Mouse (Mus musculus): ENCODE measurements around the gene Kcnma1. TPM values are rescaled to one million over a fixed set of nuclear protein-coding genes. Genes with fewer than 3 reads are reported as not detected.

Kcnma1 gene
- total RNA-seq, 2 experiments from 2014 or later = 133 to 151 TPM

DNA sequence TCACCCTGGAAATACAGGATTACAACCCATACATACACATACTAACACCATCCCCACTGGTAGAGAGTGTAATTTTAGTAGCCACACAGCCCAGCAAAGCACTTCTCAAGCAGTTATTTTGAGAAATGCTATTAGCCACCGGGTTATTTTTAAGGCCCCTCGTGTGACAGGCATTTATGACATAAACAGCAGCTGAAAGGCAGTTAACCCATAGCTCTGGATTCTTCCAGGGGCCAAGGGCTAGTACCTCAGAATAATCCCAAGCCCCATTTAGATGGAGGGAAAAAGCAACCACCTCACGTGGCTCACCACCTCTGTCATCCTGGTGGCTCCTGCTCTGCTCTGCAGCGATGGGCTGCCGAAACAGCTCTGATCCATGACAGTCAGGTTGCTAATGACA lies 136.7 kb downstream of the Kcnma1 start:
- DNase-seq (ENCODE audit: low spot score in 2 of 2) = no peak

DNA sequence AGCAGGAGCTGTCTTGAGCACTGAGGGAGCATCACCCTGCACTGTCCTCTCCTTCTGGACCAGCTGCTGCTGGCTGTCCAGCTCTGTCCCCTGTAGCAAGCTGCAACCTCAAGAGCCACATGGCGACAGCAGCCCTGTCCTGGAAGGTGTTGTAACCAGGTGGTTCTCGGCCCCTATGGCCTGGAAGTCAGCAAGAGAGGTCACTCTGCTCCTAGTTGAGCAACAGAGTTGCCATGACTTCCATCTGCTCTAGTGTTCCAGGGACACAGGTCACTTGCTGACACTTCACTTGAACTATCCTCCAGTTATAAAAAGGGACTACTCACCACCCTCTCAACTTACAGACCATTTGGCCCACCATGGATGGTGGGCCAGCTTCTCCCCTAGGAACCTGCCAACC lies 139.7 kb downstream of the Kcnma1 start:
- no peak for DNase-seq (ENCODE audit: low spot score in 2 of 2)

DNA sequence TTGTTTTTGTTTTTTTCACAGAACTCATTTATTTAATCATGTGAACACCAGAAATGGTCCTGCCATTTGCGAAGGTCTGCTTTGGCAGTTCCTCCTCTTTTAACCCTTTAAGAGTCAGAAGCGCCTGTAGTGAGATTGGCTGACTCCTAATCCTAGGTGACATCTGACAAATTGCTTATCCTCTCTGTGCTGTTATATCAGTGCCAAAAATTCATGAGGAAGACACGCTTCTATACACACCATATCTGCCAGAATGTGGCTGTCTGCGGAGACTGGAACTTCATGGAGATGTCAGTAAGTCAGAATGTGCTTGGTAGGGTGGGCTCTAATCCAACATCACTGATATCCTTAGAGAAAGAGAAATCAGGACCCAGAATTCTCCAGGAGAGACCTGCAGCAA lies 157.3 kb downstream of the Kcnma1 start:
- DNase-seq (ENCODE audit: low spot score in 2 of 2) = no peak

DNA sequence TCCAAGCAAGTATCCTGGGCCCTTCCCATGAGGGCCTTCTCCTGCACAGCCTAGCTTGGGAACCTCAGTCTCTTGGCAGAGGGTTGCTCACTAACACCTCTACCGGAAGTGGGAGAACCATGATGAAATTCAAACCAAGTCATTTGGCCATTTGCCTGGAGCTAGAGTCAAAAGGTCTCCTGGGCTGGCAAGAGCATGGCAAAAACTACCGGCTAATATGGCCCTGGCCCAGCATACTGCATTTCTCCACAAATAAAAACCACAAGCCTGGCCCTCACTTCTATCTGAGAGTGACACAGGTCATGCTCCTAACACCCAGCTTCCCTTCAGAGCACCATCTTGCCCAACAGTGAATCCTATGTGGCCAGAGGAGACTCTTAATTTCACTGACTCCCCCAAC lies 159.3 kb downstream of the Kcnma1 start:
- DNase-seq (ENCODE audit: low spot score in 2 of 2) = no peak

- peak in 1 of 2 experiments; percentile 55 for DNase-seq (ENCODE audit: low spot score in 2 of 2)
Observed at GRCm38 (mm10) chr14:23848529-23849141, 165.7 kb downstream of the Kcnma1 start.

DNA sequence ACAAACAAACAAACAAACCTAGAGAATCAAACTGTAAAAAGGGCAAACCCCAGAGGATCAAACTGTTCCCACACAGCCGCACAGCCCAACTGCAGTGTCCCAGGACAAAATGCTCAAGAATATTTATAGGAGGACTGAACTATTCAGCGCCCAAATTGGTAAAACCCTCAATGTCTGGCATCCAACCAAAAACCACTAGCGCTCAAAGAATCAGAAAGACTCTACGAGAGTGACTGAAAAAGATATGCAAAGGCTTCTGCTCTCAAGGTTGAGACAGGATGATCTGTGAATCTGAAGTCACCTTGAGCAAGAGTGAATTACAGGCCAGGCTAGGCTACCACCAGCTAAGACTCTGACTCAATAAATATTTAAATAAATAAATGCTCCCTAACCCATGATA lies 167.6 kb downstream of the Kcnma1 start:
- DNase-seq (ENCODE audit: low spot score in 2 of 2) = no peak

- no peak for DNase-seq (ENCODE audit: low spot score in 2 of 2)
Observed at GRCm38 (mm10) chr14:23842025-23842424, 172.3 kb downstream of the Kcnma1 start.

- no peak for DNase-seq (ENCODE audit: low spot score in 2 of 2)
Observed at GRCm38 (mm10) chr14:23839613-23840012, 174.7 kb downstream of the Kcnma1 start.

DNA sequence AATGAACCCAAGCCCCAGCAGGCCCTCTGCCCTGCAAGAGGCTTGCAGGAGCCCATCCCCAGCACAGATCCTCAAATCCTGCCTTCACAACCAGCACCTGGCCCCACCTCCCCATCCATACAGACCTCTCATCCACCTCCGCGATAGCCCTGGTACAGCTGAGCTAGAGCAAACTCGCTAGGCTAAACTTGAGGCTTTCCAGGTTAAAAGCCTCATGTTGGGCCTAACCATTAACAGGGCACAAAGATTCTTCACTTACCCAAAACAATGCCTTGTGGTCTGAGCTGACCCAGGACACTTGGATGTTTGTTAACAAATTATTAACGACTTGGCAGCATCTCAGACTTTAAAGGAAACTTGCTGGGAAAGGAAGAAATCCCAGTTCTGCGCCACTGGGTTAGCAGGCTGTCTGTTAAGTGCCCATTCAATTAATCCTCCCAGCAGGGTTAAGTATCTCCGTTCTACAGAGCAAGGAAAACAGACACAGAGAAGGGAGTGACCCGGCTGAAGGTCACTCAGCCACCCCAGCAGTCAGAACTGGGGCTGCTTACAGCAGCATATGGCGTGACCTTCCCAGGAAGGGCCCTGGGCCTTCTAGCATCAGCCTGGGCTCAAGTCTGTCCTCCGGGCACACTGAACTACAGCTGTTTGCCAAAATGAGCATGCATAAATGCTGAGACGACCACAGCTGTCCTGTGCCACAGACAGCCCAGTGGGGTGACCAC lies 178.7 kb downstream of the Kcnma1 start:
- DNase-seq (ENCODE audit: low spot score in 2 of 2) = no peak

- DNase-seq (ENCODE audit: low spot score in 2 of 2) = no peak
Observed at GRCm38 (mm10) chr14:23831284-23831683, 183.0 kb downstream of the Kcnma1 start.

- no peak for DNase-seq (ENCODE audit: low spot score in 2 of 2)
Observed at GRCm38 (mm10) chr14:23830316-23830715, 184.0 kb downstream of the Kcnma1 start.

GRCm38 (mm10) chr14:23828711-23829320 lies 185.5 kb downstream of the Kcnma1 start:
- DNase-seq (ENCODE audit: low spot score in 2 of 2) = no peak

- DNase-seq (ENCODE audit: low spot score in 2 of 2) = no peak
Observed at GRCm38 (mm10) chr14:23824937-23825336, 189.4 kb downstream of the Kcnma1 start.

DNA sequence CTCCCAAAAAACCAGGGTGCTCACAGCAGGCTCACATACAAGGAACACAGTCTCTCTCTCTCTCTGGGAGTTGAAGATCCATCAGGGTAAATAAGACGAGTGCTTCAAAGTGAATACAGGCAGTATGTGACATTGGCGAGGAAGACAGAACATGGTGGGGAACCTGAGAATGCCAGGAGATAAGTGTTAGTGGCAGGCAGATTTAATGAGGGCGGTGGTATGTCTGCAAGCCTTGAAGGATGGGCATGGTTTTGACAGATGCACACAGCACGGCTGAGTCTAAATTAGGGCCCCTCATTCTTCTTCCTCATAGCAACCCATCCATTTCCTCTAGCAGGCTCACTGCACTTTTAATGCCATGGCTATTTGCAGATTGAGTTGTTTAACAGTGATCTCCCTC lies 190.0 kb downstream of the Kcnma1 start:
- no peak for DNase-seq (ENCODE audit: low spot score in 2 of 2)

GRCm38 (mm10) chr14:23817585-23817984 lies 196.7 kb downstream of the Kcnma1 start:
- no peak for DNase-seq (ENCODE audit: low spot score in 2 of 2)

DNA sequence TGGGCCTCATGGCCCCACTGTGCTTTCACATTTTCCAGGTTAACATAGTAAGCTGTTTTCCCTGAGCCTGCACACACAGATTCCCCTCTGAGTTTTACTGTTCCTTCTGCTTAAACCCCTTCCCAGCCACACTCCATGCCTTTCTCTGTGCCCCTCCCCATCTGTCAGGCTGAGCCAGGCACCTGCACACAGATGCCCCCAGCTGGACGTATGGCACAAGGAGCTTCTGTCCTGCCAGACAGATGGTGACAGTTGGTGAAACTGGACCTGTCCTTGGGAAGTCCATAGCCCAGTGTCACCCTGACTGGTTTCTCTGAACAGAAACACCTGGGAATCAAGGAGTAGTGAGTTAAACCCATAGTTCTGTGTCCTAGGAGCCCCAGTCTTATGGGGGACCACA lies 204.2 kb downstream of the Kcnma1 start:
- no peak for DNase-seq (ENCODE audit: low spot score in 2 of 2)

DNA sequence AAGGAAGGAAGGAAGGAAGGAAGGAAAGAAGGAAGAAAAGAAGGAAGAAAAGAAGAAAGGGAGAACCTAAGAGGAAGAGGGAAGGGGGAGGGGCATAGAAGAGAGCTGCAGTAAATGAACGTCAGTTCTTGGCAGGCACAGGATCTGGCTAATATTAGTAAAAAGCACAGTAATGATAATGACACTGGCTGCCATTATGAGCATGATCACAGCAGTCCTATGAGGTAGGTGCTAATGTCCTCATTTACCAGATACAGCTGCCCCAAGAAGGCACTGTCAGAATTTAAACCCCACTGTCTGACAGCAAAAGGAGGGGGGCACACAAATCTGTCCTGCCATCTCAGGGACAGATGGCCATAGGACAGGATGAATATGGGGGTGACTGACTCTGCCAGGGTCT lies 205.2 kb downstream of the Kcnma1 start:
- no peak for DNase-seq (ENCODE audit: low spot score in 2 of 2)

- DNase-seq (ENCODE audit: low spot score in 2 of 2) = no peak
Observed at GRCm38 (mm10) chr14:23806378-23806777, 207.9 kb downstream of the Kcnma1 start.

DNA sequence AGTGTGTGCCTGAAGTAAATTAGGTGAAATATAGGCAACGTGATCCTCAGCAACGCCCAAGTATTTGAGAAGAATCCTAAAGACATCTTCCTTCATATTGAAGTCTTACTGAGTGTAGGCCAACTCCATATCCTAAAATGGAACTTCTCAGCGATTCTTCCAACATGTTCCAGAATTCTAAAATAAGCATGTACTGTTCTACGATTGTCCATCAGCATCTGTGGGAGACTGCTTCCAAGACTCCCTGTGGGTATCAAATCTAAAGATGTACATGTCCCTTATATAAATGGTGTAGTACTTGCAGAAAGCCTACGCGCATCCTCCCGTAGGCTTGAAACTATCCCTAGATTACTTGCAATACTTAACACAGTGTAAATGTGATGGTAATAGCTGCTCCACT lies 217.4 kb downstream of the Kcnma1 start:
- DNase-seq (ENCODE audit: low spot score in 2 of 2) = no peak

GRCm38 (mm10) chr14:23792674-23793073 lies 221.6 kb downstream of the Kcnma1 start:
- DNase-seq (ENCODE audit: low spot score in 2 of 2) = no peak

DNA sequence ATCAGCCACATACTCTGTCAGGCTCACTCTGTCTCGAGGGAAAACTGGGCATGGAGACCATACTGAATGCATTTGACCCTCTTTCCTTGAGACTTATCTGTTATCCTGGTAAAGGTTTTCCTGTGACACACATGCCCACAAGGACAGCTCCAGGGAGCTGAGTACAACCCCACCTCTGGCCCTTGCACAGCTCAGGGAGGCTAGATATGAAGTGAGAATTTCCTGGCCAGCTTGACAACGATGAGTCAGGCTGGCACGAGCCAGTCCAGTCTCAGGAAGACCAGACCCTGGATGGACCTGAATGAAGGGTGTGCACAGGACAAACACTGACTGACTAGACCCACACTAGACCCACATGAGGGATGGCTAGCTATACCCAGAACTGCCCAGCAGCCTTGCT lies 222.2 kb downstream of the Kcnma1 start:
- no peak for DNase-seq (ENCODE audit: low spot score in 2 of 2)

- peak; percentile 72 to 78 for DNase-seq (ENCODE audit: low spot score in 2 of 2)
Observed at GRCm38 (mm10) chr14:23791261-23791691, 223.0 kb downstream of the Kcnma1 start.

GRCm38 (mm10) chr14:23786687-23787073 lies 227.6 kb downstream of the Kcnma1 start:
- no peak for DNase-seq (ENCODE audit: low spot score in 2 of 2)

Measured in layer of hippocampus, postnatal 14 days (tissue).